Mouse (Mus musculus): ENCODE results near the gene Olfr429.
"Not testable (repeated sequence)": the region's sequence is repeated elsewhere in the genome, so short reads cannot be mapped to it uniquely, and the experiment has no call there.

The Olfr429 gene

DNA sequence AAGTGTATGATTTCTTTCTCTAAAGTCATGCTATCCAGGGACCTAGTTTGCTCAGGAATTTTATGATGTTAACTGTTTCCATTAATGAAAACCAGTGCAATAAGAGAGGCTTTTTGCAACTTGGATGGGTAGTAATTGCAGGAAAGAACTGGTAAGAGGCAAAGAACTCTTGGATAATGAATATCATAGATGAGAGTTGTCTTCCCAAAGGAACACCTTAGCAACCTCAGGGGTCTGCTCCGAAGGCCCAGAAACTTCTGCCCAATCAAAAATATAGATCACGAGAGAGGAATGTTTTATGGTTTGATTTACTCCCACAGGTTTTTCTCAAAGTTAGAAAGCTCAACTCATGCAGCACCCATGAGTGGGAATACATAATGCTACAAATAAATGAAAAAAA is at the start of gene Olfr429:
TSS of gene Olfr429 (plus strand) at position 301 of the 400 bp plus-strand sequence.
- DNase-seq = no peak

DNA sequence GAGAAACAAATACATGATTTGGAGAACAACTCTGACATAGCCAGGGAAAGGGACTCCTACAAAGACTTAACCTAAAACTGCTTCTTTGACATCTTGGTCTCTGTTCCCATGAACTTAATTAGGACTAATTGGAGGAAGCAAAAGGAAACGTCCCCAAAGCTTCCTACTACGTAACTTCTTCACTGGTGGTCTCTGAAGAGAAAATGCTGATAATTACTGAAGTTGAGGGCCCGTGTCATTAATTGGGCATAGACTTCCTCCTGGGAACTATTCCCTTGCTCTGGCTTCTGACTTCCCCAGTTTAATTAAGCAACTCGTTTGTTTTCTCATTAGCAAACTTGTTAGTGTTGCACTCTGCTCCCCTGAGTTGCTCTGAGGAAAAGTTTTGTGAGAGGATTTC is 48.3 kb upstream of the Olfr429 start:
- no peak for DNase-seq

DNA sequence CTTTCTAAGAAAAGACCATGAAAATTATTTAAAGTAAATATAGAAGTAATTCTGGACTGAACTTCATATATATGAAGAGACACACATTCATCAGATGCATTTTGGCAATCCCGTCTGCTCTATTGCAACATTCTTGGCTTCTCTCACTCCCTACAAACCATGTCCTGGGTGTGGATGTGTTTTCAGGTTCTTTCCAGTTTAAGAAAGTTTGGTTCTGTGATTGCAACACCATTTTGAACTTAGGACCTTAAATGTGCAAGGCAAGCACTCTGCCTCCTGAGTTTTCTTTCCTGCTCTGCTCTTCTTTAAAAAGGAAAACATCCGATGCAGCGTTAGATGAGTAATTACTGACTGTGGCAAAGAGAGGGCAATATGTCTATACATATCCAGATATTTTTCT is 45.7 kb upstream of the Olfr429 start:
- no peak for DNase-seq

DNA sequence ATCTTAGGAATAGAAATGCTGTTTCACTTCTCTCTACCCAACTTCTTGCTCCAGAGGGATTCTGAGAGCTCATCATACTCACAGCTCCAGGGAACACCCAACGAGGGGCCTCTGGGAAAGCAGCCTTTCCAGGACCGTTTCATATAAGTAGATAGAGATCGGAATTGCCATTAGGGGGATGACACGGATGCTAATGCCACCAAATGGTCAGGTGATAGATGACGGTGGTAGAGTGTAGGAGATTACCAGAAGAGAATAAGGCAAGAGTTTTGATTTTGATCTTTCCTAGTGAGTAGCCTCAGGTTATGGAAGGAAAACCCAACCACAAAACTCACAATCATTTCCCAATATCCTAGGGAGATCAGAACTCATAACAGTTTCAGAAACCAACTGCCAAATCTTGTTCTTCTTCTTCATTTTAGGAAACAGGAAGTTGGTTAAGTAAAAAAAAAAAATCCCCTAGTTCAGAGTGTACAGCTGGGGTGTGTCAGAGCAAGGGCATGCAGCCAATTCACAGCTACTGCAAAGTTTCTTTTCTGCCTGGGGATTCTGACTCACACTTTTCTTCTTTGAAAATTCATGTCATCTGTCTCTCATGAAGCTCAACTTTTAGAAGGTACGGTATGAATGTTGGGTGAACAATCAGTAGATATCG is 43.5 kb upstream of the Olfr429 start, which contains the start of gene Olfr433:
TSS of gene Olfr433 (plus strand) at position 183 of the 655 bp plus-strand sequence.
- no peak for DNase-seq

DNA sequence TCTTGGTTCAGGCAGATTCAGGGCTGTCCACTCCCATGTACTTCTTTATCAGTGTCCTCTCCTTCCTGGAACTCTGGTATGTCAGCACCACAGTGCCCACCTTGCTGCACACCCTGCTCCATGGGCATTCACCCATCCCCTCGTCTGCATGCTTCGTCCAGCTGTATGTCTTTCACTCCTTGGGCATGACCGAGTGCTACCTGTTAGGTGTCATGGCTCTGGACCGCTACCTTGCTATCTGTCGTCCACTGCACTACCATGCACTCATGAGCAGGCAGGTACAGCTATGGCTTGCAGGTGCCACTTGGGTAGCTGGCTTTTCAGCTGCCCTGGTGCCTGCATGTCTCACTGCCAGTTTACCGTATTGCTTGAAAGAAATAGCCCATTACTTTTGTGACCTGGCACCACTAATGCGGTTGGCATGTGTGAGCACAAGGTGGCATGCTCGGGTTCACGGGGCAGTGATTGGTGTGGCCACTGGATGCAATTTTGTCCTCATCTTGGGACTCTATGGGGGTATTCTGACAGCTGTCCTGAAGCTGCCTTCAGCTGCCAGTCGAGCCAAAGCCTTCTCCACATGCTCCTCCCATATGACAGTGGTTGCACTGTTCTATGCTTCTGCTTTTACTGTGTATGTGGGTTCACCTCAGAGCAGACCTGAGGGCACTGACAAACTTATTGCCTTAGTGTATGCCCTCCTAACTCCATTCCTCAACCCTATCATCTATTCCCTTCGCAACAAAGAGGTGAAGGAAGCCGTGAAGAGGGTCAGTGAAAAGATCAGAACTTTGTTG is 41.8 kb upstream of the Olfr429 start:
- not testable (repeated sequence) for DNase-seq

DNA sequence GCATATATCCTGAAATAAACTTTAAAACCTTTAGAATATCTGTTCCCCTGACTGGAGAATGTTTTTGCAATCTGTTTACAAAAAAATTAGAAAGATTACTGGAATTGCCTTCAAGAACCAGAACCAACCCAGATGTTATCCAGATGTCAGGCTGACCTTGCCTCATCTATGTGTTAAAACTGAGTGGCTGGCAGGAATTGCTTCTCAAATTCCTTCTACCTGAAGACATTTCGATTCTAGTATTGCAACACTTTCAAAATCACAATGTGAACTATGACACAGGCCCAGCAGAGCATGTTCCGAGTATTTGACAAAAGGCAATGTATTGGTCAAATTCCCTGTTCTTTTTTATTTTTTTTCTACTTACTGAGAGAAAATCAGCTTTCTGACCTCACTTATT is 39.7 kb upstream of the Olfr429 start:
- DNase-seq = no peak

DNA sequence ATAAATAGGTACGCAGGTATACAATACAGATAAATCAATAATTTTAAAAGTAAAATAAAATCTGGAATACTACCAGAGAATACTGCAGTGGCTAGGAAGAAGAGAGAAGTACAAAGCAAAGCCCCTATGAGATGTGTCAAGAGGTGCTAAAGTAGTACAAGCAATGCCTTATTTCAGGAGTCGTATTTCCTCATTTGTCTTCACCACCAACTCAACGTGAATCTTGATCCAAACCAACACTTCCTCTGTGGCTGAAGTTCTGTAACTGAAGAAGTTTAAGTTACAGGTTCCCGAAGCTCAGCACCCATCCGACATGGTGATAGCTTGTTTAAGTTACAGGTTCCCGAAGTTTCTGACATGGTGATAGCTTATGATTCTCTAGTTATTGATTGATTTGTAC is 35.9 kb upstream of the Olfr429 start:
- DNase-seq = not testable (repeated sequence)

DNA sequence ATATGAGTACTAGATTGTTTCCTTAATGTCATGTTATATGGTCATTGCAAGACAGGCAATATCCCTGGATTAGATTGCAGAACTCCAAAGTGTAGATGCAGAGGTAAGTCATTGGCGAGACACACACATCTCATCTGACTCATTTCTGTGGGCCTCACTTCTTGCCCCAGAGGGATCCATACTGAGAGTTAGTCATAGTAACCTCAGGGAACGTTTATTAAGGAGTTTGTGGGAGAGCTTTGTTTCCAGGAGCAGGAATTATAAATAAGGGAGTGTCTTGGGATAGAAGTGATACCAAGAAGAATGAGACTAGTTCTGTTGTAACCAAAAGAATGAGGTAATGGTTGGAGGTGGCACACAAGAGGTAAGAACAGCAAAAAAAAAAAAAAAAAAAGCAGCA is 35.2 kb upstream of the Olfr429 start, which contains the start of gene Olfr432:
TSS of gene Olfr432 (plus strand) at position 313 of the 400 bp plus-strand sequence.
- no peak for DNase-seq

DNA sequence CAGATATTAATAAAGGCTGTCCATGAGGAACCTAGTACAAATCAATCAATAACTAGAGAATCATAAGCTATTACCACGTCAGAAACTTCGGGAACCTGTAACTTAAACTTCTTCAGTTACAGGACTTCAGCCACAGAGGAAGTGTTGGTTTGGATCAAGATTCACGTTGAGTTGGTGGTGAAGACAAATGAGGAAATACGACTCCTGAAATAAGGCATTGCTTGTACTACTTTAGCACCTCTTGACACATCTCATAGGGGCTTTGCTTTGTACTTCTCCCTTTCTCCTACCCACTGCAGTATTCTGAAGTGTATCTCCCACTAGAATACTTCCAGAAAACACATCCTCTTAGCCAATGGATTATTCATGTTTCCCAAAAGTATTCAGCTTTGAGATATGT is 34.8 kb upstream of the Olfr429 start:
- DNase-seq = not testable (repeated sequence)

DNA sequence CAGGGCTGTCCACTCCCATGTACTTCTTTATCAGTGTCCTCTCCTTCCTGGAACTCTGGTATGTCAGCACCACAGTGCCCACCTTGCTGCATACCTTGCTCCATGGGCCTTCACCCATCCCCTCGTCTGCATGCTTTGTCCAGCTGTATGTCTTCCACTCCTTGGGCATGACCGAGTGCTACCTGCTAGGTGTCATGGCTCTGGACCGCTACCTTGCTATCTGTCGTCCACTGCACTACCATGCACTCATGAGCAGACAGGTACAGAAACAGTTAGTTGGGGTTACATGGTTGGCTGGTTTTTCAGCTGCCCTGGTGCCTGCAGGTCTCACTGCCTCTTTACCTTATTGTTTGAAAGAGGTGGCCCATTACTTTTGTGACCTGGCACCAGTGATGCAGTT is 33.6 kb upstream of the Olfr429 start:
- DNase-seq = no peak

DNA sequence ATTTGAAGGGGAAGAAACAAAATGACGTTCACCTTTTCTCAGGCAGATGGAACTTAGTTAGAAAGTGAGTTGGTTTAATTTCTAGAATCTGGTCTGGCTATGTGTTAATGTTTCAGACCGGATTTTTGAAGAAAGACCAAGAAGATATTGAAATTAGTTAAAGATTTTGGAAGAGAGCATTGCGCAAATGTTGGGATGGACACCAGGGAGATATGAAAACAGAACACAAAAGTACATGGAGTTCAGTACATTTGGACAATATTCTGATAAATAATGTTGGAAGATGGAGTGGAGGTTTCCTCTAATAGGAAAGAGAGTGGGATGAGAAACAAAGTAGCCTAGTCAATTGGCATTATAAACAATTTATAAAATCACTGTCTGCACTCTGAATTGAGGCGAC is 32.6 kb upstream of the Olfr429 start:
- DNase-seq = no peak

DNA sequence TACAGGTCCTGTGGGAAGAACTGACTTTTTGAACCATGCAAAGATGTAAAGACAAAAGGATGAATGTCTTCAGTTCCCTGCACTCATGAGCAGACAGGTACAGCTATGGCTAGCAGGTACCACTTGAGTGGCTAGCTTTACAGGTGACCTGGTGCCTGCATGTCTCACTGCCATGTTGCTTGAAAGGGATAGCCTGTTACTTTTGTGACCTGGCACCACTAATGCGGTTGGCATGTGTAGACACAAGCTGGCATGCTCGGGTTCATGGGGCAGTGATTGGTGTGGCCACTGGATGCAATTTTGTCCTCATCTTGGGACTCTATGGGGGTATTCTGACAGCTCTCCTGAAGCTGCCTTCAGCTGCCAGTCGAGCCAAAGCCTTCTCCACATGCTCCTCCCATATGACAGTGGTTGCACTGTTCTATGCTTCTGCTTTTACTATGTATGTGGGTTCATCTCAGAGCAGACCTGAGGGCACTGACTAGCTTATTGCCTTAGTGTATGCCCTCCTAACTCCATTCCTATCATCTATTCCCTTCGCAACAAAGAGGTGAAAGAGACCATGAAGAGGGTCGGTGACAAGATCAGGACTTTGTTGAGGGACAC is 32.1 kb upstream of the Olfr429 start:
- no peak for DNase-seq

DNA sequence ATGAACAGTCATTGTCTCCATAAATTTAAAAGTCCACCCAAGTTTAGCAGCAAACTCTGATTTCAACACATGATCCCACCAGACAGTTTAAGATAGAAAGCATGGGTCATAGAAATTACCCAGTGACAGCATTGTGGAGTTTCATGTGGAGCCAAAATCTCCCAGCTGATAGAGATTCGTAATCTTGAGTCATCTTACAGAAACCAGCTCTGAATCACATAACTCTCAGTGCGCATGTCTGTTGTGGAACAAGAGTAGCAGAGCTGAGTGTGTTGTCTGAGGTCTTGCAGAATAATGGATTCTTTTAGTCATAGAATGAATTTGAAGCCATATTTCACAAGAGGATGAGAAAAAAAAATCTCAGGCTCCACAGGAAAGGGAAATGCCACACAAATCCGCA is 31.1 kb upstream of the Olfr429 start:
- no peak for DNase-seq

DNA sequence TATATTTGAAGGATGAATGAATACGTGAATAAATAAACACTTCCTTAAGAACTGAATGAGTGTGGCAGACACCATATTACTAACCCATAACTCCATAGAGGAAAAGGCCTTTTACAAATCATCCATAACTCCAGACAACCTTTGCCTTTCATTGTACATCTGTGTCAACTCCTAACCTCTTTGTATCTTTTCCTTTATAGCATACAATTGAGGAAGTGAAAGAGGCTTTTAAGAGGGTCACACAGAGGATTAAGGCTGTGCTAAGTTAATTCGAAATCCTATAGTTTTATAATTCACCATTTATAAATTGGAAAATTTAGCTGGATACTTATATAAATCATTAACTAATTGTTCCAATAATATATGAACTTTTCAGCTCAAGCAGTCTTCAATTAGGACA is 28.9 kb upstream of the Olfr429 start:
- no peak for DNase-seq

DNA sequence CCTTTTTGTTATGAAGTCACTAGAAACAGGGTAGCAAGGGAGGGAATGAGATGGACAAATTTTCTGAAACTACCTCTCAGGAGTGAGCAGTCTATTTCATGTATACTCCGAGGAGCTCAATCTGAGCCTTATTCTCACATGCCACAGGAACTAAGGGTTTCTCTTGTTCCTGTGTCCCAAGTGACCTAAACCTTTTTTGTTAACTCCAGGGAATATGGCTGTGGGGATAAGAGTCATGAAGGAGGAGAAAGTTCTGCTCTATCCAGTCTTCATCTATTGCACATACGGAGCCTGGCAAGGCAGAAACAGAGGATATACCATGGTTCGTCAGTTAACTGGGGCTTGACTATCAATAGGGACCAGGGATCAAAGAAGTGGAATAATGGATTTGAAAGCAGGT is 17.8 kb upstream of the Olfr429 start, which contains the start of gene Olfr430:
TSS of gene Olfr430 (plus strand) at position 301 of the 400 bp plus-strand sequence.
- DNase-seq = no peak

DNA sequence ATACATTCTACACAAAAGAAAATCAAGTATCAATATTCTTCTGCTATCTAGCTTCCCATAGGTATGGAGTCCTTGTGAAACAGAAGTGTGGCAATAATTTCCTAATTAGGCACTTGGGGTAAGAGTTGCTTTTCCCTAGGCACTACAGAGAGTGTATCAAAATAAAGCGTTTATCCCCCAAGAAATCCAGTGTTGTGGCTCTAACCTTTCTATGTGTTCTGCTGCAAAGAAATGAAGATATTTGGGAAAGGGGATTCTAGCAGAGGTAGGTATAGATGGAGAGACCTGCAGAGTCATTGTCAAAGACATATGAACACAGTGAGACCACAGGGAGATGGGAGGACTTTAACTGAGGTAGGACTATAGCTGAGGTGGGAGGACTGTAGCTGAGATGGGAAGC is 12.5 kb downstream of the Olfr429 start, which contains the start of gene Olfr427:
TSS of gene Olfr427 (plus strand) at position 301 of the 400 bp plus-strand sequence.
- DNase-seq = no peak

DNA sequence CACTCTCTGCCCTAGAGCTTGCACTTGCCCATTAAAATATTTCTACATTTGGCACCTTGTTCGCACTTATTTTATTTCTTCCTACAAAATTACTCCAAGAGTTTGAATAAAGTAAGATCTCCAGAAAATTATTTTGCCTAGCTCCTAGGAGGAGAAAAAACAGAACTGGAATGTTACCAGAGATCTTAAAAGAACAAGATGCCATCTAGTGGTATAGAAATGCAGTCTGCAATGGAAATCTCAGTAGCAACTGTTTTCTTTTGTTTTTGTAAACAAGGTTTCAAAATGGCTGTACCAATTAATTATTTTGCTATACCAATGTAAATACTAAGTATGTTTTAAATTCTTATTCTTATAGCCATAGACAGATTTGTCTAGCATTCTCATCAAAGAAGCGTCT is 19.6 kb downstream of the Olfr429 start:
- DNase-seq = no peak

DNA sequence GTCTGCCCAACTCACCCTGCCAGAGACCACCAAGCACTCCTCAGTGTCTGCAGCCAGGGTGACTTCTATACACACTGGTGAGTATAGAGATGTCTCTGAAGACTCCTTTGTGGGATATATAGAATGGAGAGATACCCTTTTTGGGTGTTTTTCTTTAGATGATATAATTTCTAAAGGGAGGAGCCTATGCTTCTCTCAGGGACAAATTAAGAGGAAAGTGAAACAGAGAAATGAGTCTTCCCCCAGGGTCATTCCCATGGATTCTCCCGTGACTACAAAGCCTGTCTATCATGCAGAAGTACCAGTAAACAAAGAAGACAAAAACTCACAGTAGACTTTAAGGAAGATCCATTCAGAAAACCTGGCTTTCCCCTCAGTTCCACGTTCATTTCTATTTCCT is 36.9 kb downstream of the Olfr429 start, which contains the start of gene Olfr231:
TSS of gene Olfr231 (minus strand) at position 101 of the 400 bp plus-strand sequence.
- no peak for DNase-seq

DNA sequence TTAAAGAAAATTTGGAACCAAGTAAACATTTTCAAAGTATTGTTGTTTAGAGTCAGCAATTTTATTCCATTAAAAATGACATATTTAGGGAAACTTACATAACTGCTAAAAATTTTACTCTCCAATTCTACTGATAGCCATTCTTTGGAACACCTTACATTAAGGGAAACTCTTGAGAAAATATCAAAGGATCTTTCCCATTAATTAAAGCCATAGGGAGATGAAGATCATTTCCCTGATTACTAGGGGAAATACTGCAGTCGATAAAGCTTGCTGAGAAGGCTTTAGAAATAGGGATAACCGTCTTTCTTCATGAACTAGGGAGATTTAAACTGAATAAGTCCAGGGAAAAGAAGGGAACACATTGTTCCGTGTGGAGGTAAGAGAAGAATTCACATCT is 47.1 kb downstream of the Olfr429 start, which contains the start of gene Olfr424:
TSS of gene Olfr424 (plus strand) at position 301 of the 400 bp plus-strand sequence.
- DNase-seq = no peak

DNA sequence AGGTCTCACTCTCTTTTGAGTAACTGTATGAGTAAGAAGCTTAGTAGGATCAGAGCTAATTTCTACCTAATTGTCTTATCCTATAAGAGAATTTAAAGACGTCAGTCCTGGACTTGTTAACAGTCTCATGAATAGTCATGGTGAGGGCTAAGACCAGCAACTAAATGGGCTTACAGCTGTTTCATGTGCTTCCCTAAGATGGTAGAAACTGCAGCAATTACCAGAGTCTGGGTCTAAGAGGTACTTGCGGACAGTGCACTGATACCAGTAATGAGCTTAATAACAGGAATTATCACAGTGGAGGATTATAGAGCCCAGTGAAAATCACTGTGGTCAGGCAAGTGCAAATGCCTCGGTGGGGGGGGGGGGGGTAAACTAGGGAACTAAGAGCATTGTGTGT is 47.9 kb downstream of the Olfr429 start:
- DNase-seq = no peak
